17 mouse cellular contexts compared by ENCODE assay signal in genomic region chr3:32595080-32595479, GRCm38 (mm10).
"Had no signal": no experiment of that assay in that cellular context is flagged by ENCODE, and none has a peak within 500 bp of the region (broad histone marks: within the 10 kb centered on the region; RNA-seq: fewer than 3 reads in every experiment).

No protein-coding gene starts in this region.

- H3K9ac ChIP-seq: intestine, embryonic 15.5 days; liver, embryonic 13.5 days; midbrain, embryonic 12.5 days; midbrain, embryonic 15.5 days; neural tube, embryonic 12.5 days; neural tube, embryonic 15.5 days had no signal

- ATAC-seq: intestine, embryonic 15.5 days; midbrain, embryonic 15.5 days had no signal

- H3K4me1 ChIP-seq: intestine, embryonic 15.5 days; midbrain, embryonic 12.5 days; midbrain, embryonic 15.5 days; neural tube, embryonic 12.5 days; neural tube, embryonic 15.5 days had no signal

- H3K36me3 ChIP-seq: intestine, embryonic 15.5 days; liver, embryonic 13.5 days had no signal

- DNase-seq: kidney, adult 2 months; kidney, postnatal 36 days; layer of hippocampus, postnatal 36 days; liver, embryonic 13.5 days; lung, adult 2 months; lung, postnatal 14 days; lung, postnatal 4 days; right cerebral cortex, adult 18-20 months; right cerebral cortex, postnatal 14 days; right cerebral cortex, postnatal 4 days; thymus, postnatal 36 days had no signal

- H3K27ac ChIP-seq: intestine, embryonic 15.5 days; left cerebral cortex, adult 2 months; liver, embryonic 13.5 days; midbrain, embryonic 12.5 days; midbrain, embryonic 15.5 days; neural tube, embryonic 12.5 days; neural tube, embryonic 15.5 days had no signal

- H3K9me3 ChIP-seq: intestine, embryonic 15.5 days; liver, embryonic 13.5 days; midbrain, embryonic 12.5 days; midbrain, embryonic 15.5 days; neural tube, embryonic 12.5 days; neural tube, embryonic 15.5 days had no signal

- H3K4me3 ChIP-seq: intestine, embryonic 15.5 days; left cerebral cortex, adult 2 months; liver, embryonic 13.5 days; midbrain, embryonic 12.5 days; midbrain, embryonic 15.5 days; neural tube, embryonic 12.5 days; neural tube, embryonic 15.5 days had no signal

- H3K4me2 ChIP-seq: intestine, embryonic 15.5 days; liver, embryonic 13.5 days; midbrain, embryonic 12.5 days; midbrain, embryonic 15.5 days; neural tube, embryonic 12.5 days; neural tube, embryonic 15.5 days had no signal

- H3K27me3 ChIP-seq: intestine, embryonic 15.5 days; liver, embryonic 13.5 days; midbrain, embryonic 12.5 days; midbrain, embryonic 15.5 days; neural tube, embryonic 12.5 days; neural tube, embryonic 15.5 days had no signal
